Mouse (Mus musculus) neutrophil, adult 5-6 weeks (primary cell): ENCODE measurements at regions not wholly inside any gene's neighbourhood (a gene's known extent, or its start where the extent isn't known, plus 50 kb on each side); places are given as distances from the start of the nearest gene placed in this dataset.

Experiments
- ATAC-seq: fragments of 151-379, 151-347 bp; 2 replicates; pipeline ENCODE4 v1.8.0; 2017; ENCODE audit warnings: mild to moderate bottlenecking, moderate TSS enrichment; ENCODE audit not compliant: insufficient number of reproducible peaks, poor library complexity, low FRiP score, severe bottlenecking; ENCODE audit errors: extremely low read depth

GRCm38 (mm10) chr7:67895166-67895565 is 57.5 kb upstream of the Igf1r start:
- ATAC-seq: no peak

- no peak for ATAC-seq
Observed at GRCm38 (mm10) chr7:67892917-67893316, 59.7 kb upstream of the Igf1r start.

- no peak for ATAC-seq
Observed at GRCm38 (mm10) chr7:67883040-67883439, 69.6 kb upstream of the Igf1r start.

- no peak for ATAC-seq
Observed at GRCm38 (mm10) chr7:67882606-67883005, 70.0 kb upstream of the Igf1r start.

- no peak for ATAC-seq
Observed at GRCm38 (mm10) chr7:67878226-67878625, 74.4 kb upstream of the Igf1r start.

GRCm38 (mm10) chr7:67877587-67877986 is 75.0 kb upstream of the Igf1r start:
- ATAC-seq: no peak

- peak; percentile 39; the same call in 1 of the 2 replicates for ATAC-seq
Observed at GRCm38 (mm10) chr7:67854080-67855022, 94.8 kb upstream of the Synm start.

- ATAC-seq: no peak
Observed at GRCm38 (mm10) chr7:67852859-67853258, 93.3 kb upstream of the Synm start.

GRCm38 (mm10) chr7:67849509-67849862 is 89.9 kb upstream of the Synm start:
- ATAC-seq: no peak

- no peak for ATAC-seq
Observed at GRCm38 (mm10) chr7:67848589-67849508, 89.3 kb upstream of the Synm start.

- ATAC-seq: no peak
Observed at GRCm38 (mm10) chr7:67846796-67847195, 87.3 kb upstream of the Synm start.

GRCm38 (mm10) chr7:67836984-67837383 is 77.4 kb upstream of the Synm start:
- no peak for ATAC-seq

- no peak for ATAC-seq
Observed at GRCm38 (mm10) chr7:67836117-67836949, 76.8 kb upstream of the Synm start.

- ATAC-seq: no peak
Observed at GRCm38 (mm10) chr7:67831738-67832137, 72.2 kb upstream of the Synm start.

- ATAC-seq: no peak
Observed at GRCm38 (mm10) chr7:67827386-67827785, 67.8 kb upstream of the Synm start.

- no peak for ATAC-seq
Observed at GRCm38 (mm10) chr7:67826936-67827335, 67.4 kb upstream of the Synm start.

- ATAC-seq: no peak
Observed at GRCm38 (mm10) chr7:67826368-67826767, 66.8 kb upstream of the Synm start.

- ATAC-seq: no peak
Observed at GRCm38 (mm10) chr7:67825636-67826280, 66.2 kb upstream of the Synm start.
